ENCODE assay signal across 26 mouse cellular contexts in the genomic region with DNA sequence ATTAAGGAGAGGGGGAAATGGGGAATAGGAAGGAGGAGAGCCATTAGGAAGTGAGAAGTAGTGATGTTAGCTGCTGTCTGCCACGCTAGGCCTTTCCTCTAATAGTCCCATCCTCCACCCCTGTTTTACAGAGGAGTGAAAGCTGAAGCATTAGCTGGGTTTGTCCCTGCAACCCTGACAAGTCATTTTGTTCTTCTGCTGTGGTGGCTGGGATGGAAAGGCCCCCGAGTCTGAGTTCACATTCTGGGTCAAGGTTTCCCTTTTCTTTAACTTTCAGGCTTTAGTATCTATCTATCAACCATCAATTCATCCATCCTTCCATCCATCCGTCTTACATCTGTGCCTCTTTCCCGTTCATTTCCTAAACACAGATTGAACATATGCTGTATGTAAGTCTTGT.
"Had no signal": no experiment of that assay in that cellular context is flagged by ENCODE, and none has a peak within 500 bp of the region (broad histone marks: within the 10 kb centered on the region; RNA-seq: fewer than 3 reads in every experiment).

No protein-coding gene starts in this region.

- H3K27ac ChIP-seq: gastrocnemius, adult 2 months; hindbrain, embryonic 10.5 days; hindbrain, embryonic 13.5 days; hindbrain, embryonic 15.5 days; hindbrain, postnatal 0 days; kidney, postnatal 0 days; left cerebral cortex, adult 2 months; limb, embryonic 10.5 days; limb, embryonic 12.5 days; liver, embryonic 14.5 days had no signal

- H3K4me1 ChIP-seq: hindbrain, embryonic 13.5 days; hindbrain, embryonic 15.5 days had no signal

- H3K9ac ChIP-seq: hindbrain, embryonic 13.5 days; hindbrain, embryonic 15.5 days; kidney, embryonic 15.5 days; limb, embryonic 12.5 days; liver, embryonic 14.5 days had no signal

- DNase-seq: gastrocnemius, adult 2 months; gastrocnemius, postnatal 10 days; gastrocnemius, postnatal 25 days; heart, adult 18-20 months; heart, postnatal 10 days; heart, postnatal 4 days; kidney, adult 11 months; kidney, adult 2 months; kidney, adult 9 months; kidney, postnatal 14 days; kidney, postnatal 36 days; layer of hippocampus, adult 9-11 months; layer of hippocampus, postnatal 36 days had no signal

- H3K4me2 ChIP-seq: heart, embryonic 11.5 days; hindbrain, embryonic 13.5 days; hindbrain, embryonic 15.5 days; kidney, embryonic 15.5 days; limb, embryonic 12.5 days; liver, embryonic 11.5 days had no signal

- ATAC-seq: hindbrain, postnatal 0 days; intestine, embryonic 16.5 days had no signal

- H3K4me3 ChIP-seq: gastrocnemius, adult 2 months; hindbrain, embryonic 10.5 days; hindbrain, embryonic 13.5 days; hindbrain, embryonic 15.5 days; kidney, embryonic 15.5 days; left cerebral cortex, adult 2 months; limb, embryonic 10.5 days; limb, embryonic 12.5 days had no signal

- H3K9me3 ChIP-seq: hindbrain, embryonic 13.5 days; hindbrain, embryonic 15.5 days; kidney, embryonic 15.5 days; limb, embryonic 12.5 days had no signal

- H3K27me3 ChIP-seq: hindbrain, embryonic 13.5 days; hindbrain, embryonic 15.5 days; kidney, embryonic 15.5 days; limb, embryonic 12.5 days had no signal
